Mouse (Mus musculus): ENCODE results near the gene Akap12. TPM values are rescaled to one million over a fixed set of nuclear protein-coding genes. Genes with fewer than 3 reads are reported as not detected.
A peak's percentile ranks its signal among the peaks of the same experiment; 100 is the strongest.

Akap12 gene
- polyA plus RNA-seq, 1 experiment from 2014 or later = 50.9 TPM

DNA sequence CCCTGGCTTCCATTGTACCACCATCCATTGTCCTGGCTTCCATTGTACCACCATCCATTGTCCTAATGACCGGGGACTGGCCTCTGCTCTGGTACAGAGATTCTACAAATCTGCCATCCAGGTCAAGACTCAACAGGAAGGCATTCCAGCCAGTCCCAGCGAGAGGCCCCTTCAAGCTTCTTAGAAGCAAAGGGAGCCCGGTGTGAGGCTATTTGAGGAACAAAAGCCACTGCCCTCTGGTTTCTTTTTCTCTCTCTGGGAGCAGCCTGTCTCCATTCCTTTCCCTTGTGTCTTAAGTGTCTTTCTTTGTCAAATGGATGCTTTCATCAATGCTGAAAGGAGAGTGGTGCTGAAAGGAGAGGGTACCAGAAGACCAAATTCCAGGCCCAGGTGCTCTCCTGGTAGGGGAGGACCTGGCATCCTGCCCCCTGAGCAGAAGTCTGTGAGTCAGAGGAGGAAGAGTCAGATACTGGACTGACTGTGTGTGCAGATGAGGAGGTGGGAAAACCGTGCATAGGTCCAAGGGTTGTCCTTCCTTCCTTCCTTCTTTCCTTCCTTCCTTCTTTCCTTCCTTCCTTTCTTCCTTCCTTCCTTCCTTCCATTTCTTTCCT, 16.8 kb upstream of the Akap12 start:
- Histone ChIP-seq H3K4me2 (ENCODE audit: low read length) (no peak overlapping the region), H3K36me3 (ENCODE audit: control insufficient read depth, insufficient read depth, low read length) (no peaks in the 10 kb centered on the region), H3K9ac (ENCODE audit: low read length) (no peak overlapping the region), H3K27ac (ENCODE audit: low read depth) (no peak overlapping the region), H3K4me1 (replicated peaks; ENCODE audit: control insufficient read depth, insufficient read depth, low read length) (no peaks in the 10 kb centered on the region), H3K9me3 (ENCODE audit: control insufficient read depth, low read length) (no peaks in the 10 kb centered on the region), H3K27me3 (replicated peaks; ENCODE audit: control insufficient read depth, insufficient read depth, low read length) (no peaks in the 10 kb centered on the region), H3K4me3 (ENCODE audit: low read depth, low read length) (no peak overlapping the region)
- ATAC-seq (replicated peaks; ENCODE audit: low FRiP score, low TSS enrichment, low read depth) (no peak), DNase-seq (ENCODE audit: low spot score) (no peak)
- WGBS = 50% methylated on average over 4 of the region's 4 CpGs

GRCm38 (mm10) chr10:4250681-4251080, 15.5 kb upstream of the Akap12 start:
- Histone ChIP-seq H3K9ac (ENCODE audit: low read length) (no peak overlapping the region), H3K27me3 (replicated peaks; ENCODE audit: control insufficient read depth, insufficient read depth, low read length) (no peaks in the 10 kb centered on the region), H3K27ac (ENCODE audit: low read depth) (no peak overlapping the region), H3K4me1 (replicated peaks; ENCODE audit: control insufficient read depth, insufficient read depth, low read length) (no peaks in the 10 kb centered on the region), H3K9me3 (ENCODE audit: control insufficient read depth, low read length) (no peaks in the 10 kb centered on the region), H3K4me2 (ENCODE audit: low read length) (no peak overlapping the region), H3K36me3 (ENCODE audit: control insufficient read depth, insufficient read depth, low read length) (no peaks in the 10 kb centered on the region), H3K4me3 (ENCODE audit: low read depth, low read length) (no peak overlapping the region)
- ATAC-seq (replicated peaks; ENCODE audit: low FRiP score, low TSS enrichment, low read depth) (no peak), DNase-seq (ENCODE audit: low spot score) (no peak)
- WGBS = 81% methylated on average over 3 of the region's 3 CpGs

GRCm38 (mm10) chr10:4253613-4254012, 12.6 kb upstream of the Akap12 start:
- Histone ChIP-seq H3K27ac (ENCODE audit: low read depth) (no peak overlapping the region), H3K36me3 (ENCODE audit: control insufficient read depth, insufficient read depth, low read length) (no peaks in the 10 kb centered on the region), H3K9me3 (ENCODE audit: control insufficient read depth, low read length) (no peaks in the 10 kb centered on the region), H3K27me3 (replicated peaks; ENCODE audit: control insufficient read depth, insufficient read depth, low read length) (no peaks in the 10 kb centered on the region), H3K4me3 (ENCODE audit: low read depth, low read length) (no peak overlapping the region), H3K4me2 (ENCODE audit: low read length) (no peak overlapping the region), H3K4me1 (replicated peaks; ENCODE audit: control insufficient read depth, insufficient read depth, low read length) (no peaks in the 10 kb centered on the region), H3K9ac (ENCODE audit: low read length) (no peak overlapping the region)
- 79% methylated on average over 4 of the region's 4 CpGs for WGBS
- no peak for ATAC-seq (replicated peaks; ENCODE audit: low FRiP score, low TSS enrichment, low read depth)
- no peak for DNase-seq (ENCODE audit: low spot score)

GRCm38 (mm10) chr10:4254459-4254858, 11.7 kb upstream of the Akap12 start:
- H3K36me3 ChIP-seq (ENCODE audit: control insufficient read depth, insufficient read depth, low read length) = no peaks in the 10 kb centered on the region
- H3K4me3 ChIP-seq (ENCODE audit: low read depth, low read length) = no peak overlapping the region
- H3K4me1 ChIP-seq (replicated peaks; ENCODE audit: control insufficient read depth, insufficient read depth, low read length) = no peaks in the 10 kb centered on the region
- ATAC-seq (replicated peaks; ENCODE audit: low FRiP score, low TSS enrichment, low read depth) (no peak), DNase-seq (ENCODE audit: low spot score) (no peak)
- H3K9ac ChIP-seq (ENCODE audit: low read length) = no peak overlapping the region
- no peak overlapping the region for H3K27ac ChIP-seq (ENCODE audit: low read depth)
- no peak overlapping the region for H3K4me2 ChIP-seq (ENCODE audit: low read length)
- H3K27me3 ChIP-seq (replicated peaks; ENCODE audit: control insufficient read depth, insufficient read depth, low read length) = no peaks in the 10 kb centered on the region
- 53% methylated on average over 5 of the region's 5 CpGs for WGBS
- H3K9me3 ChIP-seq (ENCODE audit: control insufficient read depth, low read length) = no peaks in the 10 kb centered on the region

DNA sequence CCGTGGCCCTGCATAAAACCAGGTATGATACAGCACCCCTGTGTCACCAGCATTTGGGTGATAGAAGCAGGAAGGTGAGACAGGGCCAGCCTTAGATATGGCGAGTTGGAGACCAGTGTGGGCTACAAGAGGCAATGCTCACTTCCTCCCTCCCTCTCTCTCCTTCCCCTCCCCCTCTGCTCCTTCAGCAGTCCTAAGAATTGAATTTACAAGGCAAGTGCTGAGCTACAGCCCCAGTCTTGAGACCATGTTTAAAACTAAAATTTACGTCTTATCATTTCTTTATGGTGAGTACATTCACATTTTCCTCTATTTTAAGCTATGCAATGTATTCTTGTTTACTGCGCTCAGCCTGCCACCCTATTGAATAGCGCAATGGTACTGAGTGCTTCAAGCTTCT, 5.3 kb upstream of the Akap12 start:
- Histone ChIP-seq H3K4me1 (replicated peaks; ENCODE audit: control insufficient read depth, insufficient read depth, low read length) (peaks cover 7% of the 10 kb centered on the region), H3K9ac (ENCODE audit: low read length) (no peak overlapping the region), H3K9me3 (ENCODE audit: control insufficient read depth, low read length) (no peaks in the 10 kb centered on the region), H3K4me3 (ENCODE audit: low read depth, low read length) (no peak overlapping the region), H3K27me3 (replicated peaks; ENCODE audit: control insufficient read depth, insufficient read depth, low read length) (no peaks in the 10 kb centered on the region), H3K4me2 (ENCODE audit: low read length) (no peak overlapping the region), H3K36me3 (ENCODE audit: control insufficient read depth, insufficient read depth, low read length) (no peaks in the 10 kb centered on the region), H3K27ac (ENCODE audit: low read depth) (no peak overlapping the region)
- WGBS = 66% methylated on average over 5 of the region's 5 CpGs
- DNase-seq (ENCODE audit: low spot score) = no peak
- ATAC-seq (replicated peaks; ENCODE audit: low FRiP score, low TSS enrichment, low read depth) = no peak

DNA sequence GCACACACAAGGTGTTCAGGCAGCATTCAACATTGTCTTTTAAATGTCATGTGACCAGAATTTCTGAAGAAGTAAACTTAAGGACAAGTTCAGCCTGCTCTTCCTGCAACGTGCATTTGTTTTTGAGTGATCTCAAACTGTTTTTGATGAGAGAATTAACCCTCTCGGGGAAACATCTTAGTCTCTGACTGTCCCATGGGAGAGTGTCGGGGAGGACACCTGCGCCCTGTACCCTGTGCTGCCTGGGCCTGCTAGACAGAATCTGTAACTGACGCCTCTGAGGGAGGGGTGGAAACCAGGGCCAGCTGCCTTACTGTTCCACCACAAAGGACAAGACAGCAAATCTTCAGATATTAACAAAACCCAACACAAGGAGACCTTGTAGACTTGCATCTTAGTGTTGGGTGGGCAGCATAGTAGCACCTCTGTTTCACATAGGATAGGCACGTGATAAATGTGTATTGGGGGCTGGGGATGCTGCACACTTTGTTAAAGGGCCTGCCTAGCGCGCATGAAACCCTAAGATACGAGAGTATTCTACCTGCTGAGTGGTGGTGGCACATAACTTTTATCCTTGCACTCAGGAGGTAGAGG, 4.7 kb upstream of the Akap12 start:
- H3K36me3 ChIP-seq (ENCODE audit: control insufficient read depth, insufficient read depth, low read length) = no peaks in the 10 kb centered on the region
- H3K27ac ChIP-seq (ENCODE audit: low read depth) = no peak overlapping the region
- no peak for DNase-seq (ENCODE audit: low spot score)
- H3K4me3 ChIP-seq (ENCODE audit: low read depth, low read length) = no peak overlapping the region
- no peaks in the 10 kb centered on the region for H3K9me3 ChIP-seq (ENCODE audit: control insufficient read depth, low read length)
- no peak overlapping the region for H3K4me2 ChIP-seq (ENCODE audit: low read length)
- no peak overlapping the region for H3K9ac ChIP-seq (ENCODE audit: low read length)
- ATAC-seq (replicated peaks; ENCODE audit: low FRiP score, low TSS enrichment, low read depth) = no peak
- H3K27me3 ChIP-seq (replicated peaks; ENCODE audit: control insufficient read depth, insufficient read depth, low read length) = no peaks in the 10 kb centered on the region
- 80% methylated on average over 9 of the region's 9 CpGs for WGBS
- peaks cover 10% of the 10 kb centered on the region for H3K4me1 ChIP-seq (replicated peaks; ENCODE audit: control insufficient read depth, insufficient read depth, low read length)

DNA sequence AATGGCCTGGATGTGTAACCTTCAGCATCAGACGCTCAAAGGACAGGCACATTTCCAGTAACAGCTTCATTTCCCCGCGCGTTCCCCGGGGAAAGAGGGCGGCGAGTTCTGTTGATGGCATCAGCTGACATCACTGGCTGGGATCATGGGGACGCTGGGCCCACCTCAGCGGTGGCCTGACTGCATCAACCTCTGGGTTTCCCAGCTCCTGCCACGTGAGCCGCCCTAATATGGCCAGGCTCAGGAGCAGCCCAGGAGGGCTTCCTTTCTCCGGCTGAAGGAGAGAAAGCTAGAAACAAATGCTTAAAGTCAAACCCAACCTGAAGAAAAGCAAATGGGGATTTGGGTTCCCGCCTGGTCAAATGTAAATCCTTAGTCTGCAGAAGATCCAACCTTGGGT, 539 bp upstream of the Akap12 start:
- Histone ChIP-seq H3K36me3 (ENCODE audit: control insufficient read depth, insufficient read depth, low read length) (no peaks in the 10 kb centered on the region), H3K9me3 (ENCODE audit: control insufficient read depth, low read length) (no peaks in the 10 kb centered on the region), H3K27ac (ENCODE audit: low read depth) (peak overlapping the region; percentile 70; the same call in 1 of the 2 replicates), H3K4me2 (ENCODE audit: low read length) (peak overlapping the region; percentile 89), H3K4me3 (ENCODE audit: low read depth, low read length) (peak overlapping the region; percentile 70), H3K9ac (ENCODE audit: low read length) (peak overlapping the region; percentile 71), H3K4me1 (replicated peaks; ENCODE audit: control insufficient read depth, insufficient read depth, low read length) (peaks cover 23% of the 10 kb centered on the region), H3K27me3 (replicated peaks; ENCODE audit: control insufficient read depth, insufficient read depth, low read length) (no peaks in the 10 kb centered on the region)
- ATAC-seq (replicated peaks; ENCODE audit: low FRiP score, low TSS enrichment, low read depth) (no peak; the same call in 1 of the 2 replicates), DNase-seq (ENCODE audit: low spot score) (no peak)
- WGBS = 3% methylated on average over 13 of the region's 13 CpGs

GRCm38 (mm10) chr10:4266931-4267310, 741 bp downstream of the Akap12 start:
- peak overlapping the region; percentile 89 for H3K4me2 ChIP-seq (ENCODE audit: low read length)
- no peaks in the 10 kb centered on the region for H3K36me3 ChIP-seq (ENCODE audit: control insufficient read depth, insufficient read depth, low read length)
- ATAC-seq (replicated peaks; ENCODE audit: low FRiP score, low TSS enrichment, low read depth) (peak; percentile 57; the same call in 1 of the 2 replicates), DNase-seq (ENCODE audit: low spot score) (peak; percentile 72)
- H3K27me3 ChIP-seq (replicated peaks; ENCODE audit: control insufficient read depth, insufficient read depth, low read length) = no peaks in the 10 kb centered on the region
- H3K27ac ChIP-seq (ENCODE audit: low read depth) = peak overlapping the region; percentile 70
- 2% methylated on average over 11 of the region's 11 CpGs for WGBS
- peak overlapping the region; percentile 71 for H3K9ac ChIP-seq (ENCODE audit: low read length)
- peaks cover 23% of the 10 kb centered on the region for H3K4me1 ChIP-seq (replicated peaks; ENCODE audit: control insufficient read depth, insufficient read depth, low read length)
- H3K4me3 ChIP-seq (ENCODE audit: low read depth, low read length) = peak overlapping the region; percentile 70
- no peaks in the 10 kb centered on the region for H3K9me3 ChIP-seq (ENCODE audit: control insufficient read depth, low read length)

GRCm38 (mm10) chr10:4267481-4267880, 1.3 kb downstream of the Akap12 start:
- no peak for DNase-seq (ENCODE audit: low spot score)
- 75% methylated on average over 7 of the region's 7 CpGs for WGBS
- H3K4me3 ChIP-seq (ENCODE audit: low read depth, low read length) = peak overlapping the region; percentile 70
- peaks cover 23% of the 10 kb centered on the region for H3K4me1 ChIP-seq (replicated peaks; ENCODE audit: control insufficient read depth, insufficient read depth, low read length)
- H3K36me3 ChIP-seq (ENCODE audit: control insufficient read depth, insufficient read depth, low read length) = no peaks in the 10 kb centered on the region
- no peaks in the 10 kb centered on the region for H3K27me3 ChIP-seq (replicated peaks; ENCODE audit: control insufficient read depth, insufficient read depth, low read length)
- no peak overlapping the region for H3K27ac ChIP-seq (ENCODE audit: low read depth)
- H3K4me2 ChIP-seq (ENCODE audit: low read length) = peak overlapping the region; percentile 89
- H3K9ac ChIP-seq (ENCODE audit: low read length) = peak overlapping the region; percentile 71
- no peak for ATAC-seq (replicated peaks; ENCODE audit: low FRiP score, low TSS enrichment, low read depth)
- H3K9me3 ChIP-seq (ENCODE audit: control insufficient read depth, low read length) = no peaks in the 10 kb centered on the region
